Mouse (Mus musculus) erythroblast, embryonic 14.5 days (primary cell): ENCODE data around the gene Klhl20. TPM values are rescaled to one million over a fixed set of nuclear protein-coding genes. Genes with fewer than 3 reads are reported as not detected.

ENCODE experiments used
- H3K27me3 ChIP-seq: 2 replicates; pipeline ENCODE4 v1.6.1; 2012; ENCODE audit warnings: inconsistent platforms; ENCODE audit not compliant: control insufficient read depth
- H3K36me3 ChIP-seq: 2 replicates; pipeline ENCODE4 v1.6.1; 2012; ENCODE audit warnings: mild to moderate bottlenecking, inconsistent platforms; ENCODE audit not compliant: control insufficient read depth
- H3K4me1 ChIP-seq: 2 replicates; pipeline ENCODE4 v1.6.1; 2012; ENCODE audit warnings: inconsistent platforms; ENCODE audit not compliant: control insufficient read depth
- H3K4me3 ChIP-seq: replicated peaks from 2 replicates; pipeline ENCODE3; 2012; ENCODE audit warnings: moderate library complexity, mild to moderate bottlenecking, inconsistent platforms
- H3K9me3 ChIP-seq: 2 replicates; pipeline ENCODE4 v1.6.1; 2012; ENCODE audit warnings: low read length, inconsistent platforms, mixed read lengths; ENCODE audit not compliant: control insufficient read depth
- GATA1 ChIP-seq: IDR thresholded peaks from 2 replicates; pipeline ENCODE4 v1.6.1; 2012; ENCODE audit warnings: low read length, inconsistent platforms, mixed read lengths
- TAL1 ChIP-seq: IDR thresholded peaks from 3 replicates; pipeline ENCODE4 v1.6.1; 2012; ENCODE audit warnings: low read length, inconsistent platforms, mixed read lengths
- polyA plus RNA-seq: library from polyadenylated mRNA; stranded (reverse); fragments of >175 nt; gene quantifications from 2 replicates; pipeline ENCODE4 v1.2.3, GENCODE M21; 2012

Gene Klhl20
- polyA plus RNA-seq, 1 experiment = 0.02 TPM

DNA sequence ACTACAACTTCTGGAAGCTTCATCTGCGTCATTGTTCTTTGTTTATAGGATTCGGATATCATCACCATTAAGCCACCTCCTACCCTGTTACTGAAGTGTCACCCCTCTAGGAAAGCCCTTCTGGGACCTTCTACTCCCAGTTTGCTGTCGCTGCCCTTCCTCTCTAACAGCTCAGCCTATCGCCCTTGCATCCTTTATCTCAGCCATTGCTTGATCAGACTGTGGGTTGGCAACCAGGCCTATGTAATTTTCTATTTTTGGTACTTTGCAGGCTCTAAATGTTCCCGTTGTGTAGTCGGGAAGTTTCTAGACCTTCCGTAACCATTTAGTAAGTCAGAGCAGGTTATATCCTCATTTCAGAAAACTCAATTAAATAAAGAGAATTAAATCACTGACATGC lies 11.9 kb upstream of the Klhl20 start:
- TF ChIP-seq GATA1 = no peak
- no peak for TF ChIP-seq TAL1
- Histone ChIP-seq H3K36me3 (no peaks in the 10 kb centered on the region), H3K4me3 (no peak overlapping the region), H3K9me3 (no peaks in the 10 kb centered on the region), H3K27me3 (peaks cover 24% of the 10 kb centered on the region), H3K4me1 (peaks cover 5% of the 10 kb centered on the region)

DNA sequence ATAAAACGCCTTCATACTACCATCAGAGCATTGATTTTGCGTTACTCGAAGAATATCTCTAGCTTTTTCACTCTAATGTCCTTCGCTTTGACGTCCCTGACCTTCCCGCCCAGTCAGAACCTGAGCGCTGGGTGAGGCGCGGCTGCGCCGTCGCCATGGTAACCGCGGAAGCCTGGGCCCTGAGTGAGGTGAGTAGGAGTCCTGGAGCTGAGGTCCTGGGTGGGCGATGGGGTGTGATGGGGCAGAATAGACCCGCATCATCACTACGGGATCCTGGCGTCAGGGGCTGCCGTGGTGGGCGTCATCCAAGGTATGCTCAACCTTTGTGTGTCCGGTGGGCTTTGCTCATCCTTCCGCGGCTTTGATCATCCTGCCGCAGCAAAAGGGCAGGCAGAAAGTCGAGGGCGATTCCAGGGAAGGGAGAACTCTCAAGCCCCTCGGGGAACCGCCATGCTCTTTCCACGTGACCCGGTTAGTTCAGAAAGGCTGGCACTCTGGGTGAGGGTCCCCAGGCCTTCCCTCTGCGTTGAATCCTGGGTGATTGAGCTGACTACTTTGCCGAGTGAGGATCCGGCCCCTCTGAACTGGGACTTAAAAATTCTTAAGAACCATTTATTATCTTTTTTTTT lies 11.3 kb upstream of the Klhl20 start, which contains the start of gene Ankrd45:
Gene Ankrd45, plus strand, starts transcription at position 161 of the 629 bp plus-strand sequence.
- Histone ChIP-seq H3K4me3 (peak within 1 kb of the TSS; percentile 16), H3K9me3 (no peaks in the 10 kb centered on the region), H3K4me1 (peaks cover 5% of the 10 kb centered on the region), H3K27me3 (peaks cover 22% of the 10 kb centered on the region), H3K36me3 (no peaks in the 10 kb centered on the region)
- TF ChIP-seq TAL1 = no peak
- TF ChIP-seq GATA1 = no peak

DNA sequence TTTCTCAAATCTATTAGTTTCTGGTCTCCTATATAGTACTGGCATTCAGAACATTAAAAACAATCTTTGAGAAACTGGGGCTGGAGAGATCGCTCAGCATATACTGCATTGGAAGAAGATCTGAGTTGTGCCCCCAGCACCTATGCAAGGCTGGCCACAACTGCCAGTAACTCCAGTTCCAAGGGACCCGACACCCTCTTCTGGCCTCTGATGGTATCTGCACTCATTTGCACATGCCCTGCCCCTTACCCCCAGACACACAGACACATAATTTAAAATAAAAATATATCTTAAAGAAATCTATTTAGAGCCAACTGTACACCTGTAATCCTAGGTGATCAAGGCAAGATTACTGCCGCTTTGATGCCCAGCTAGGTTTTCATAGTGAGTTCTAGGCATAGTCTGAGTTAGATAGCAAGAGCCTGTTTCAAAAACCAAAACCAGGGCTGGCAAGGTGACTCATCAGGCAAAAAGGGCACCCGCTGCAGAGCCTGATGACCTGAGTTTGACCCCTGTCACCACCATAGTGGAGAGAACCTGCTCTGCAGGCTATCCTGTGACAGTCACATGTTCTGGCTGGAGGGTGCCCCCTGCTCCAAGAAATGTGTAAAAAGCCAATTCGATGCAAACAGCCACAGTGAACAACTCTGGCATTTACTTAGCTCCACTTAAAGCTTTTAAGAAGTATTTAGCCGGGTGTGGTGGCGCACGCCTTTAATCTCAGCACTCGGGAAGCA lies 8.9 kb upstream of the Klhl20 start:
- Histone ChIP-seq H3K9me3 (no peaks in the 10 kb centered on the region), H3K4me1 (peaks cover 5% of the 10 kb centered on the region), H3K27me3 (peaks cover 22% of the 10 kb centered on the region), H3K36me3 (no peaks in the 10 kb centered on the region), H3K4me3 (no peak overlapping the region)
- no peak for TF ChIP-seq GATA1
- TF ChIP-seq TAL1 = no peak

DNA sequence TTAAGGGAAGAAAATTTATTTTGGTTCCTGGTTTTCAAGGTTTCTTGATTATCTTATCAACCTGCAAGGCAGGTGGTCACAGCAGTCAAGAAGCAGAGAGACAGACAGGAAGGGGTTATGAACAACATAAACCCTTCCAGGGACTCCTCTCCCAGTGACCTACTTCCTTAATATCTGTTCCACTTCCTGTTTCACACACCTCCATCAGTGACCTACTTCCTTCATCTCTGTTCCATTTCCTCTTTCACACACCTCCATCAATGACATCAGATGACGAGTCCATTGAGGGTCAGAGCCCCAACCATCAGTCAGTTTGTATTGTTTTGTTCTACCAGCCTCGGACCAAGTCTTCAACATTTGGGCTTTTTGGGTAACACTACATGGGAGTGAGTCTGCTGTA lies 8.2 kb upstream of the Klhl20 start:
- Histone ChIP-seq H3K27me3 (peaks cover 22% of the 10 kb centered on the region), H3K9me3 (no peaks in the 10 kb centered on the region), H3K4me3 (no peak overlapping the region), H3K4me1 (peaks cover 5% of the 10 kb centered on the region), H3K36me3 (no peaks in the 10 kb centered on the region)
- TF ChIP-seq GATA1 (no peak), TAL1 (no peak)

DNA sequence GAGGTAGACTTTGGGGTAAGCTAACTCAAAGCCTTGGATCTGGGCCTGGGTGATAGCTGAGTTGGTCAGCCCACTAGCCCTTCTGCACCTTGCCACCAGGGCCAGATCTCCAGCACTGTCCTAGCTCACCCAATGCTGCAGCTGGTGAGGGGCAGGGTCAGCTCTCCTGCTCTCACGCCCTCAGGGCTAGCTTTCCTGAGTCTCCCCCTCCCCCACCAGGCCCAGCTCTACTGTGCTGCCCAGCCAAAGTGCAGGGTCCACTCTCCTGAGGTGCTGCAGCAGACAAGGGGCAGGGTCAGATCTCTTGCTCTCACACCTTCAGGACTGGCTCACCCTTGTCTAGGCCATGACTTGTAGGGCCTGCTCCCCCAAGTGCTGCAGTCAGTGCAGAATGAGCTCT lies 4.8 kb downstream of the Klhl20 start:
- TF ChIP-seq TAL1 = no peak
- TF ChIP-seq GATA1 = no peak
- H3K9me3 ChIP-seq = no peaks in the 10 kb centered on the region
- H3K4me3 ChIP-seq = no peak overlapping the region
- H3K27me3 ChIP-seq = no peaks in the 10 kb centered on the region
- peaks cover 10% of the 10 kb centered on the region for H3K36me3 ChIP-seq
- H3K4me1 ChIP-seq = peaks cover 25% of the 10 kb centered on the region

DNA sequence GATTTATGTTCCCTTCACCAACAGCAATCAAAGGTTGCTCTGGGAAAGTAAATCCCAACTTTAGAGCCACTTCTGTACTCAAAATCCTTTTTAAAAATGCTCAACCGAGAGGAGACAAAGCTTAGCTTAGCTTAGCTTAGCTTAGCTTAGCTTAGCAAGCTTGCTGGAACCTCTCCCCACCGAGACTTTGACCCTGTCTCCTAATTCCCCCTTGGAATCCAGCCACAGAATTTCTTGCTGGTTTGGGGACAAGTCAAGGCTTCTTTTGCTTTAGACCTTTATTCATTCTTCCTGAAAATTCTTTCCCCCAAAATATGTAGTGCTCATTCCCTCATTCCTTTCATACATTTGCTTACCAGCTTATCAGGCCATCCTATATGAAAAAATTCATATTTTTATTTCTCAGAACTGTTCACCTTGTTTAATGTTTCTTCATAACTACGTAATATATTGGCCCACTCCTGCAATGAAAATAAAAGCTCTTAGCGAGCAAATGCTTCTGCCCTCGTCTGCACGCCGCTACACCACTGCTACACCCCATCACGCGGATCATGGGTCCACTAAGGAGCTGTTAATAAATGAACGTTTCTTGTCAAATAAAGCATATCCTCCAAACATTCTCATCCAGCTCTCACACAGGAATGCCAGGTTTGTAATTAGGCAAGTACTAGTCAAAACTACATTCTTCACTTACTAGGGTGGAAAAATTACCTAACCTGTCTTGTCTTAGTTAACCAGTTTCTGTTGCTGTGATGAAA lies 8.5 kb downstream of the Klhl20 start:
- TF ChIP-seq GATA1 = no peak
- peaks cover 10% of the 10 kb centered on the region for H3K36me3 ChIP-seq
- peaks cover 6% of the 10 kb centered on the region for H3K4me1 ChIP-seq
- no peaks in the 10 kb centered on the region for H3K27me3 ChIP-seq
- H3K9me3 ChIP-seq = no peaks in the 10 kb centered on the region
- no peak overlapping the region for H3K4me3 ChIP-seq

DNA sequence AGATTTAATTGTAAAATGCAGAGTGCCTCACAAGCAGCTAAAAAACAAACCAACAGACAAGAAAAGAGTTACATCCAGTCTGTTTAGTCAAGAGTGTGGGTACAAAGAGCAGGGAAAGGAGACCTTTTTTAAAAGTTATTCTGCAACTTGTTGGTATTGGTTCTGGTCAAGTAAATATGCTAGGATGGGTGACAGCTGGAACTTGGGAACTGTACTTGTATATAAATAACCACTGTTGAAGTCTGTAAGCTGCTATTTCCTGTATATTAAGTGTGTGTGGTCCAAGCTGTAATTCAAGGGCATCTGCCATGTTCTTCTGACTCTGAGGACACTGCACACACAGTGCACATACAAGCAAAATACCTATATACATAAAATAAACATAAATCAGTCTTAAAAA lies 16.7 kb downstream of the Klhl20 start:
- TF ChIP-seq TAL1 (no peak), GATA1 (no peak)
- H3K4me1 ChIP-seq = peaks cover 6% of the 10 kb centered on the region
- no peaks in the 10 kb centered on the region for H3K9me3 ChIP-seq

DNA sequence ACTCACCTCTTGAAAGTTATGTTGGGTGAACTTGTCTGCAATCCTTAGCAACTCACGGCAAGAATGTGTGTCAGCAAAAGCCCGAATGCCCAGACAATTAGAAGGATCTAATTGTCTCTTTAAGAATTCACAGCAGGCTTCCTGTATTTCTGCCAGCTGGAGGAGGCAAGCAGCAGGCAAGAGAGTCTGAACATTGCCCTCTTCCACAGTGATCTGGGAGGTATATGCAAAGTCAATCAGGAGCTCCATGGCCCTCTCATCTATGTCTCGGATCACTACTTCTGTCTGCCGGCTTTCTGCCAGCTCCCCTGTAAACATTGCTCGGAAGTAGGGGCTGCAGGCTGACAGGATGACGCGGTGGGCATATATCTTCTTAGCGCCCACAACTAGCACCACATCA lies 22.1 kb downstream of the Klhl20 start:
- Histone ChIP-seq H3K4me1 (no peaks in the 10 kb centered on the region), H3K36me3 (peaks cover 26% of the 10 kb centered on the region), H3K27me3 (no peaks in the 10 kb centered on the region), H3K9me3 (no peaks in the 10 kb centered on the region), H3K4me3 (no peak overlapping the region)
- TF ChIP-seq TAL1 (no peak), GATA1 (no peak)

More for the DNA sequence above, 16.7 kb downstream of the Klhl20 start:
- no peaks in the 10 kb centered on the region for H3K27me3 ChIP-seq
- H3K36me3 ChIP-seq = peaks cover 3% of the 10 kb centered on the region
- H3K4me3 ChIP-seq = no peak overlapping the region

DNA sequence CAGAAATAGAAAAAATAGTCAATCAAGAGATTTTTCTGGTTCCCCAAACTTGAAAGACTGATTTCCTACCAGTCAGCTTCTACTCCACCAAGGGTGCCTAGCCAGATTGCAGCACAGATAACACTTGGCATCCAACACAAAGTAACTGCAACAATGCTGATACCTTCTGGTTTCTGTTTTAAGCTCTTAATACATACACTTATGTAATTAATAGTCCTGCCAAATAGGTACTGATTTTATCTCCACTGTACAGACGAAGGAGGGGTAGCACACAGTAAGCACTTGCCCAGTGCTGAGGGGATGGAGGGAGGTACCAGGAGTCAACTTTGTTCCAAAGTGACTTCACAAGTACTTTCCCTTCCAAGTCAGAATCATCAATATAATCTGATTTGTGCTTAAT lies 27.5 kb downstream of the Klhl20 start:
- Histone ChIP-seq H3K36me3 (peaks cover 43% of the 10 kb centered on the region), H3K4me1 (peaks cover 11% of the 10 kb centered on the region), H3K27me3 (no peaks in the 10 kb centered on the region), H3K9me3 (no peaks in the 10 kb centered on the region), H3K4me3 (no peak overlapping the region)
- TF ChIP-seq GATA1 = no peak
- no peak for TF ChIP-seq TAL1
